Mouse (Mus musculus): Measurements from ENCODE around the gene Ptms. TPM values are rescaled to one million over a fixed set of nuclear protein-coding genes. Genes with fewer than 3 reads are reported as not detected.
"Not testable (repeated sequence)": the region's sequence is repeated elsewhere in the genome, so short reads cannot be mapped to it uniquely, and the experiment has no call there.

The Ptms gene
- polyA plus RNA-seq, 1 experiment, result 1,797 TPM

- Histone ChIP-seq H3K36me3 (ENCODE audit: control insufficient read depth, insufficient read depth, low read length) (no peaks in the 10 kb centered on the region), H3K4me1 (replicated peaks; ENCODE audit: control insufficient read depth, insufficient read depth, low read length) (peaks cover 63% of the 10 kb centered on the region), H3K4me3 (ENCODE audit: control insufficient read depth, insufficient read depth, low read length) (0 out of 2 replicates have a peak overlapping the region, but pooled peaks have one; percentile 4), H3K27me3 (ENCODE audit: control insufficient read depth, insufficient read depth, low read length) (no peaks in the 10 kb centered on the region), H3K27ac (ENCODE audit: control insufficient read depth, insufficient read depth, low read length) (peak overlapping the region; percentile 95)
- no peak for TF ChIP-seq POLR2A (IDR thresholded peaks at IDR 0.05; ENCODE audit: control insufficient read depth, extremely low read depth, insufficient read depth, low read length, poor library complexity)
- TF ChIP-seq CTCF (IDR thresholded peaks at IDR 0.05; ENCODE audit: borderline replicate concordance, control insufficient read depth, extremely low read depth, insufficient read depth, low read length, poor library complexity), result no peak
- DNase-seq, result peak; percentile 41
- 21% methylated on average over 10 of the region's 10 CpGs for WGBS
Observed at GRCm38 (mm10) chr6:124900801-124901480, 19.0 kb downstream of the Ptms start.

DNA sequence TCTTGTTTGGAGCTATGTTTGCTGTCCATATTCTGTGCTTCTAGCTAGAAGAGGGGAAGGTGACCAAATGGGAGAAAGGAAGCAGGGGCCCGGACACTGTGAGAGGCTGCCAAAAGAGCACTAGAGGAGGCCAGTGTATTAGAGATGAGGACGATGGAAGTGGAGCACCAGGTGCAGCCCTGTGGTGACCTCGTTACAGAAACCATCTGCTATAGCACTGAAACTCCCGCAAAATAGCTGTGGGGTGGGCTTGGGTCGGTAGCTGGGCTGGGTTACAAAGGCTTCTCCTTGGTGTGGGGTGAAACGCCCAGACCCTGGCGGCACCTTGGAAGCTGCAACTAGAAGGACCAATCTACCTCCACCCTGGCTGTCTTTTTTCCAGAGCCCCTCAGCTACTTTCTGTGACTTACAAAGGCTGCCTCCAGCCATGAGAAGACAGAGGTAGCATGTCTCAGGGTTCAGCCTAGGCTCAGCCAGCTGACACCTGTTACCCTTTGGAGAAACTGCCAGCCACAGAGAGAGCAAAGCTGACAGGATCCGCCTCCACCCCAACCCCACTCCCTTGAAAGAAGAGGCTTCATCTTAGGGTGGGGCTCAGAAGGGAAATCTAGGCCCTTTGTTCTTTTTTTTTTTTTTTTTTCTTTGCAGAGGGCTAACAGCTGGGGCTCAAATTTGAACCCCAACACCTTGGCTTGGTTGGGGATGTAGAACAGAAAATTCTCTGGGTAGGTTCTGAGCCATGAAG lies 19.7 kb downstream of the Ptms start:
- Histone ChIP-seq H3K4me1 (replicated peaks; ENCODE audit: control insufficient read depth, insufficient read depth, low read length) (peaks cover 65% of the 10 kb centered on the region), H3K4me3 (ENCODE audit: control insufficient read depth, insufficient read depth, low read length) (peak overlapping the region; percentile 31), H3K36me3 (ENCODE audit: control insufficient read depth, insufficient read depth, low read length) (no peaks in the 10 kb centered on the region), H3K27ac (ENCODE audit: control insufficient read depth, insufficient read depth, low read length) (peak overlapping the region; percentile 97), H3K27me3 (ENCODE audit: control insufficient read depth, insufficient read depth, low read length) (no peaks in the 10 kb centered on the region)
- DNase-seq, result peak; percentile 86
- no peak for TF ChIP-seq CTCF (IDR thresholded peaks at IDR 0.05; ENCODE audit: borderline replicate concordance, control insufficient read depth, extremely low read depth, insufficient read depth, low read length, poor library complexity)
- TF ChIP-seq POLR2A (IDR thresholded peaks at IDR 0.05; ENCODE audit: control insufficient read depth, extremely low read depth, insufficient read depth, low read length, poor library complexity), result 0 out of 2 replicates have a peak, but pooled peaks have one; percentile 11
- WGBS, result 12% methylated on average over 8 of the region's 8 CpGs

GRCm38 (mm10) chr6:124898359-124898758 lies 21.5 kb downstream of the Ptms start:
- DNase-seq, result peak; percentile 47
- H3K4me1 ChIP-seq (replicated peaks; ENCODE audit: control insufficient read depth, insufficient read depth, low read length), result peaks cover 60% of the 10 kb centered on the region
- H3K4me3 ChIP-seq (ENCODE audit: control insufficient read depth, insufficient read depth, low read length), result no peak overlapping the region
- no peaks in the 10 kb centered on the region for H3K27me3 ChIP-seq (ENCODE audit: control insufficient read depth, insufficient read depth, low read length)
- WGBS, result 2% methylated on average over 3 of the region's 3 CpGs
- no peak for TF ChIP-seq CTCF (IDR thresholded peaks at IDR 0.05; ENCODE audit: borderline replicate concordance, control insufficient read depth, extremely low read depth, insufficient read depth, low read length, poor library complexity)
- TF ChIP-seq POLR2A (IDR thresholded peaks at IDR 0.05; ENCODE audit: control insufficient read depth, extremely low read depth, insufficient read depth, low read length, poor library complexity), result no peak
- H3K36me3 ChIP-seq (ENCODE audit: control insufficient read depth, insufficient read depth, low read length), result no peaks in the 10 kb centered on the region
- H3K27ac ChIP-seq (ENCODE audit: control insufficient read depth, insufficient read depth, low read length), result peak overlapping the region; percentile 97

GRCm38 (mm10) chr6:124894113-124894512 lies 25.8 kb downstream of the Ptms start:
- not testable (repeated sequence) for H3K4me3 ChIP-seq (ENCODE audit: control insufficient read depth, insufficient read depth, low read length); H3K27me3 ChIP-seq (ENCODE audit: control insufficient read depth, insufficient read depth, low read length); DNase-seq; H3K36me3 ChIP-seq (ENCODE audit: control insufficient read depth, insufficient read depth, low read length); H3K27ac ChIP-seq (ENCODE audit: control insufficient read depth, insufficient read depth, low read length)
- H3K4me1 ChIP-seq (replicated peaks; ENCODE audit: control insufficient read depth, insufficient read depth, low read length), result peaks cover 42% of the 10 kb centered on the region
- 98% methylated on average over 2 of the region's 2 CpGs for WGBS

DNA sequence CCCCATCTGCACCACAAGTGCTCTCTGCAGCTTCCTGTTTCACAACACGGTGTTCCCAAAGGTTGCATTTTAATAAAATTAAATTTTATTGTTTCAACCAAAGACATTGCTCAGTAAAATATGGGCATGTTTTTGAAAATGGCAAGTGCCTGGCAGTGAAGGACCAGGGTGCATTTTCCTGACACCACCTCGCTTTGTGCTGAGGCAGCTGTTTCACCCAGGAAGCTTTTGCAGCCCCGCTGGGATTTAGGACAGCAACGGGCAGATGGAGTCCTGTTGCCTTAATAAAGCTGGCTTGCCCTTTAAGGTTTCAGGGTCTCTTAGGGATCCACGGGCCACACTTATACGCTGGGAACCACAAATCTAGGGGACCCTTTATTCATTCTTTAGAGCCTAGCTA lies 28.9 kb downstream of the Ptms start:
- peaks cover 34% of the 10 kb centered on the region for H3K4me1 ChIP-seq (replicated peaks; ENCODE audit: control insufficient read depth, insufficient read depth, low read length)
- no peak overlapping the region for H3K4me3 ChIP-seq (ENCODE audit: control insufficient read depth, insufficient read depth, low read length)
- H3K36me3 ChIP-seq (ENCODE audit: control insufficient read depth, insufficient read depth, low read length), result no peaks in the 10 kb centered on the region
- WGBS, result 64% methylated on average over 6 of the region's 6 CpGs
- H3K27me3 ChIP-seq (ENCODE audit: control insufficient read depth, insufficient read depth, low read length), result no peaks in the 10 kb centered on the region
- no peak overlapping the region for H3K27ac ChIP-seq (ENCODE audit: control insufficient read depth, insufficient read depth, low read length)
- no peak for DNase-seq
- TF ChIP-seq POLR2A (IDR thresholded peaks at IDR 0.05; ENCODE audit: control insufficient read depth, extremely low read depth, insufficient read depth, low read length, poor library complexity) (no peak), CTCF (IDR thresholded peaks at IDR 0.05; ENCODE audit: borderline replicate concordance, control insufficient read depth, extremely low read depth, insufficient read depth, low read length, poor library complexity) (no peak)

GRCm38 (mm10) chr6:124888555-124889125 lies 31.3 kb downstream of the Ptms start:
- WGBS, result 76% methylated on average over 6 of the region's 6 CpGs
- peak; percentile 37 for DNase-seq

More at GRCm38 (mm10) chr6:124888555-124889125, 31.3 kb downstream of the Ptms start:
- Histone ChIP-seq H3K4me1 (replicated peaks; ENCODE audit: control insufficient read depth, insufficient read depth, low read length) (peaks cover 46% of the 10 kb centered on the region), H3K36me3 (ENCODE audit: control insufficient read depth, insufficient read depth, low read length) (peaks cover 7% of the 10 kb centered on the region; the same call in 1 of the 2 replicates), H3K27ac (ENCODE audit: control insufficient read depth, insufficient read depth, low read length) (peak overlapping the region; percentile 97), H3K4me3 (ENCODE audit: control insufficient read depth, insufficient read depth, low read length) (no peak overlapping the region), H3K27me3 (ENCODE audit: control insufficient read depth, insufficient read depth, low read length) (no peaks in the 10 kb centered on the region)
- TF ChIP-seq CTCF (IDR thresholded peaks at IDR 0.05; ENCODE audit: borderline replicate concordance, control insufficient read depth, extremely low read depth, insufficient read depth, low read length, poor library complexity), result no peak
- no peak for TF ChIP-seq POLR2A (IDR thresholded peaks at IDR 0.05; ENCODE audit: control insufficient read depth, extremely low read depth, insufficient read depth, low read length, poor library complexity)

Measured in thymus, adult 2 months (tissue).